ENCODE assay signal across 9 mouse cellular contexts in genomic region chr6:125110927-125111326, GRCm38 (mm10). TPM values are rescaled to one million over a fixed set of nuclear protein-coding genes. Genes with fewer than 3 reads are reported as not detected.
DNase-seq lines count a peak whose midpoint lies in the region; ATAC-seq and TF ChIP-seq lines count a peak whose summit lies in the region.
"Had no signal": no experiment of that assay in that cellular context is flagged by ENCODE, and none has a peak within 500 bp of the region (broad histone marks: within the 10 kb centered on the region; RNA-seq: fewer than 3 reads in every experiment).

No protein-coding gene starts in this region.

- H3K9ac ChIP-seq in liver, adult 2 months (ENCODE audit: low read depth, low read length) = no peak overlapping the region
- H3K9ac ChIP-seq in liver, embryonic 11.5 days (ENCODE audit: low read depth, low read length) = no peak overlapping the region
- no peak overlapping the region for H3K9ac ChIP-seq in stomach, postnatal 0 days (ENCODE audit: low read length)
- H3K9ac ChIP-seq: heart, embryonic 15.5 days had no signal

- peak; percentile 48 for TF ChIP-seq CTCF in gastrocnemius, adult 2 months (IDR thresholded peaks at IDR 0.05)
- peak; percentile 57; the same call in 1 of the 2 replicates for TF ChIP-seq CTCF in liver, adult 2 months (IDR thresholded peaks at IDR 0.05; ENCODE audit: low read depth, low read length)
- peak; percentile 37; the same call in 1 of the 2 replicates for TF ChIP-seq CTCF in bone marrow macrophage, adult 2 months (IDR thresholded peaks at IDR 0.05; ENCODE audit: low read depth, low read length)
- peak; percentile 68 for TF ChIP-seq CTCF in stomach, postnatal 0 days (IDR thresholded peaks at IDR 0.05; ENCODE audit: low read depth)

- H3K79me2 ChIP-seq in liver, adult 2 months (ENCODE audit: control insufficient read depth, insufficient read depth, low read length) = no peaks in the 10 kb centered on the region

- H3K9me3 ChIP-seq in liver, embryonic 11.5 days (ENCODE audit: control insufficient read depth, low read length) = no peaks in the 10 kb centered on the region
- no peaks in the 10 kb centered on the region for H3K9me3 ChIP-seq in stomach, postnatal 0 days (ENCODE audit: control insufficient read depth, low read length)
- H3K9me3 ChIP-seq: heart, embryonic 15.5 days had no signal

- H3K27ac ChIP-seq in gastrocnemius, adult 2 months = no peak overlapping the region
- H3K27ac ChIP-seq in liver, adult 2 months (replicated peaks; ENCODE audit: insufficient read depth, low read depth, low read length) = no peak overlapping the region
- H3K27ac ChIP-seq in liver, embryonic 11.5 days (ENCODE audit: low read depth, low read length) = no peak overlapping the region
- no peak overlapping the region for H3K27ac ChIP-seq in bone marrow macrophage, adult 2 months (ENCODE audit: insufficient read depth, low read depth, low read length)
- no peak overlapping the region for H3K27ac ChIP-seq in stomach, postnatal 0 days (replicated peaks)
- H3K27ac ChIP-seq: heart, embryonic 15.5 days had no signal

- no peaks in the 10 kb centered on the region for H3K27me3 ChIP-seq in liver, adult 2 months (ENCODE audit: control insufficient read depth, insufficient read depth, low read length)
- no peaks in the 10 kb centered on the region for H3K27me3 ChIP-seq in liver, embryonic 11.5 days (replicated peaks; ENCODE audit: control insufficient read depth, insufficient read depth, low read length)
- H3K27me3 ChIP-seq in stomach, postnatal 0 days (ENCODE audit: control insufficient read depth, insufficient read depth, low read length) = no peaks in the 10 kb centered on the region
- H3K27me3 ChIP-seq: heart, embryonic 15.5 days had no signal

- TF ChIP-seq POLR2A in liver, adult 2 months (IDR thresholded peaks at IDR 0.05; ENCODE audit: extremely low read depth, insufficient read depth, low read length) = no peak
- no peak for TF ChIP-seq POLR2A in bone marrow macrophage, adult 2 months (IDR thresholded peaks at IDR 0.05; ENCODE audit: borderline replicate concordance, low read depth, low read length)

- H3K4me3 ChIP-seq in gastrocnemius, adult 2 months = no peak overlapping the region
- H3K4me3 ChIP-seq in liver, adult 2 months (ENCODE audit: insufficient read depth, low read depth, low read length) = no peak overlapping the region
- no peak overlapping the region for H3K4me3 ChIP-seq in liver, embryonic 11.5 days (ENCODE audit: low read depth, low read length)
- no peak overlapping the region for H3K4me3 ChIP-seq in bone marrow macrophage, adult 2 months (ENCODE audit: insufficient read depth, low read length)
- no peak overlapping the region for H3K4me3 ChIP-seq in stomach, postnatal 0 days (ENCODE audit: low read depth, low read length)
- H3K4me3 ChIP-seq: heart, embryonic 15.5 days had no signal

- 90% methylated on average over 7 of the region's 7 CpGs for WGBS in liver, adult 2 months
- WGBS in liver, embryonic 11.5 days = 92% methylated on average over 7 of the region's 7 CpGs
- WGBS in stomach, postnatal 0 days = 85% methylated on average over 7 of the region's 7 CpGs

- no peaks in the 10 kb centered on the region for H3K4me1 ChIP-seq in liver, adult 2 months (ENCODE audit: control insufficient read depth, insufficient read depth, low read length)
- H3K4me1 ChIP-seq in liver, embryonic 11.5 days (replicated peaks; ENCODE audit: control insufficient read depth, insufficient read depth, low read length) = no peaks in the 10 kb centered on the region
- H3K4me1 ChIP-seq in bone marrow macrophage, adult 2 months (ENCODE audit: control insufficient read depth, insufficient read depth, low read length) = no peaks in the 10 kb centered on the region
- no peaks in the 10 kb centered on the region for H3K4me1 ChIP-seq in stomach, postnatal 0 days (replicated peaks; ENCODE audit: control insufficient read depth, insufficient read depth)
- H3K4me1 ChIP-seq: heart, embryonic 15.5 days had no signal

- DNase-seq in gastrocnemius, adult 2 months = peak; percentile 41
- no peak for DNase-seq in gastrocnemius, postnatal 4 days (ENCODE audit: low spot score in 2 of 2)
- DNase-seq in liver, adult 2 months (ENCODE audit: extremely low read depth, low read depth, low spot score) = peak; percentile 49
- no peak for DNase-seq in liver, embryonic 11.5 days (ENCODE audit: low spot score)
- DNase-seq in heart, postnatal 4 days = peak; percentile 60
- DNase-seq in stomach, postnatal 0 days (ENCODE audit: low spot score) = peak; percentile 56
- no peak for DNase-seq in gastrocnemius, adult 8-10 months (ENCODE audit: low spot score in 2 of 2)

- intact Hi-C loops in gastrocnemius, adult 2 months (cut with DNase I) = no loop called here

- no peak for ATAC-seq in liver, embryonic 11.5 days (replicated peaks; ENCODE audit: low FRiP score)
- ATAC-seq in stomach, postnatal 0 days (ENCODE audit: low FRiP score, low TSS enrichment) = peak; percentile 50; the same call in 1 of the 2 replicates

- H3K4me2 ChIP-seq in liver, embryonic 11.5 days = no peak overlapping the region
- H3K4me2 ChIP-seq in stomach, postnatal 0 days (replicated peaks; ENCODE audit: low read depth) = no peak overlapping the region
- H3K4me2 ChIP-seq: heart, embryonic 15.5 days had no signal

- no peak for TF ChIP-seq EP300 in stomach, postnatal 0 days (optimal IDR thresholded peaks at IDR 0.05)

- H3K36me3 ChIP-seq in liver, adult 2 months (ENCODE audit: control insufficient read depth, insufficient read depth, low read length) = peaks cover 93% of the 10 kb centered on the region
- H3K36me3 ChIP-seq in liver, embryonic 11.5 days (ENCODE audit: control insufficient read depth, insufficient read depth, low read length) = peaks cover 88% of the 10 kb centered on the region
- H3K36me3 ChIP-seq in stomach, postnatal 0 days (ENCODE audit: control insufficient read depth, insufficient read depth, low read length) = peaks cover 66% of the 10 kb centered on the region

RNA-seq across cellular contexts. Expression of gene Chd4, which starts 15.1 kb away (rescaled TPM):
- 10 to 100 TPM; 68.8 to 71.2 TPM for total RNA-seq in gastrocnemius, adult 2 months (2021)
- 100 to 1,000 TPM; 160 to 164 TPM for total RNA-seq in gastrocnemius, postnatal 4 days (2021)
- 30.0 and 30.5 TPM in 2 replicates for total RNA-seq in liver, adult 2 months (2014; rRNA removed)
- 14.0 and 14.4 TPM in 2 replicates for polyA plus RNA-seq in liver, adult 2 months (2012; rRNA removed)
- polyA plus RNA-seq in liver, embryonic 11.5 days (2014; fragmentation: Nextera tagmentation; extraction: Ambion mirVana) = 62.5 and 71.6 TPM in 2 replicates
- polyA plus RNA-seq in bone marrow macrophage, adult 2 months (2012; ENCODE audit: insufficient read depth, insufficient read length, missing spikeins) = 122 and 144 TPM in 2 replicates
- total RNA-seq in heart, postnatal 4 days (2021) = 100 to 1,000 TPM; 202 to 210 TPM
- 28.1 and 36.6 TPM in 2 replicates for polyA plus RNA-seq in stomach, postnatal 0 days (2015; fragmentation: Nextera tagmentation; extraction: Ambion mirVana)
- total RNA-seq in gastrocnemius, adult 8-10 months (2022) = 10 to 100 TPM; 72.6 to 77.3 (median 74.3) TPM

RNA-seq across cellular contexts. Expression of gene Nop2, which starts 20.8 kb away (rescaled TPM):
- 10 to 100 TPM; 17.9 to 18.1 TPM for total RNA-seq in gastrocnemius, adult 2 months (2021)
- 10 to 100 TPM; 26.7 to 28.5 TPM for total RNA-seq in gastrocnemius, postnatal 4 days (2021)
- total RNA-seq in liver, adult 2 months (2014; rRNA removed) = 8.2 and 9.7 TPM in 2 replicates
- 7.7 and 11.0 TPM in 2 replicates for polyA plus RNA-seq in liver, adult 2 months (2012; rRNA removed)
- polyA plus RNA-seq in liver, embryonic 11.5 days (2014; fragmentation: Nextera tagmentation; extraction: Ambion mirVana) = 114 and 125 TPM in 2 replicates
- polyA plus RNA-seq in bone marrow macrophage, adult 2 months (2012; ENCODE audit: insufficient read depth, insufficient read length, missing spikeins) = 10.7 and 11.4 TPM in 2 replicates
- 10 to 100 TPM; 24.4 to 25.3 TPM for total RNA-seq in heart, postnatal 4 days (2021)
- polyA plus RNA-seq in stomach, postnatal 0 days (2015; fragmentation: Nextera tagmentation; extraction: Ambion mirVana) = 25.0 and 26.6 TPM in 2 replicates
- total RNA-seq in gastrocnemius, adult 8-10 months (2022) = 10 to 100 TPM; 16.3 to 21.1 (median 19.0) TPM

RNA-seq across cellular contexts. Expression of gene Iffo1, which starts 34.1 kb away (rescaled TPM):
- total RNA-seq in gastrocnemius, adult 2 months (2021) = 1 to 10 TPM; 7.8 to 9.4 TPM
- total RNA-seq in gastrocnemius, postnatal 4 days (2021) = 100 to 1,000 TPM in 1 of 2 experiments, 10 to 100 TPM in 1; 90.6 to 108 TPM
- 2.5 and 2.6 TPM in 2 replicates for total RNA-seq in liver, adult 2 months (2014; rRNA removed)
- 7.5 and 9.9 TPM in 2 replicates for polyA plus RNA-seq in liver, adult 2 months (2012; rRNA removed)
- 7.7 and 9.9 TPM in 2 replicates for polyA plus RNA-seq in liver, embryonic 11.5 days (2014; fragmentation: Nextera tagmentation; extraction: Ambion mirVana)
- 51.8 and 57.0 TPM in 2 replicates for polyA plus RNA-seq in bone marrow macrophage, adult 2 months (2012; ENCODE audit: insufficient read depth, insufficient read length, missing spikeins)
- 10 to 100 TPM; 18.0 to 18.6 TPM for total RNA-seq in heart, postnatal 4 days (2021)
- 4.4 and 5.7 TPM in 2 replicates for polyA plus RNA-seq in stomach, postnatal 0 days (2015; fragmentation: Nextera tagmentation; extraction: Ambion mirVana)
- total RNA-seq in gastrocnemius, adult 8-10 months (2022) = 1 to 10 TPM; 6.6 to 8.9 (median 7.5) TPM

RNA-seq across cellular contexts. Expression of gene Lpar5, which starts 43.2 kb away (rescaled TPM):
- not detected for total RNA-seq in gastrocnemius, adult 2 months (2021)
- total RNA-seq in gastrocnemius, postnatal 4 days (2021) = under 1 TPM; 0.20 to 0.31 TPM
- 0.27 TPM in 1 of 2 replicates, not detected in the other for total RNA-seq in liver, adult 2 months (2014; rRNA removed)
- polyA plus RNA-seq in liver, adult 2 months (2012; rRNA removed) = 0.42 and 1.2 TPM in 2 replicates
- 2.6 and 3.2 TPM in 2 replicates for polyA plus RNA-seq in liver, embryonic 11.5 days (2014; fragmentation: Nextera tagmentation; extraction: Ambion mirVana)
- polyA plus RNA-seq in bone marrow macrophage, adult 2 months (2012; ENCODE audit: insufficient read depth, insufficient read length, missing spikeins) = 33.2 and 43.3 TPM in 2 replicates
- not detected for total RNA-seq in heart, postnatal 4 days (2021)
- 6.4 and 7.0 TPM in 2 replicates for polyA plus RNA-seq in stomach, postnatal 0 days (2015; fragmentation: Nextera tagmentation; extraction: Ambion mirVana)
- total RNA-seq in gastrocnemius, adult 8-10 months (2022) = under 1 TPM in 1 of 4 experiments, not detected in 3; 0.20 TPM

RNA-seq across cellular contexts. Expression of gene Gapdh, which starts 55.3 kb away (rescaled TPM):
- total RNA-seq in gastrocnemius, adult 2 months (2021) = over 10,000 TPM in 1 of 2 experiments, 1,000 to 10,000 TPM in 1; 9,742 to 11,894 TPM
- total RNA-seq in gastrocnemius, postnatal 4 days (2021) = 1,000 to 10,000 TPM; 5,945 to 6,079 TPM
- total RNA-seq in liver, adult 2 months (2014; rRNA removed) = 1,072 and 1,474 TPM in 2 replicates
- polyA plus RNA-seq in liver, adult 2 months (2012; rRNA removed) = 2,601 and 2,951 TPM in 2 replicates
- 2,450 and 2,526 TPM in 2 replicates for polyA plus RNA-seq in liver, embryonic 11.5 days (2014; fragmentation: Nextera tagmentation; extraction: Ambion mirVana)
- 229 and 264 TPM in 2 replicates for polyA plus RNA-seq in bone marrow macrophage, adult 2 months (2012; ENCODE audit: insufficient read depth, insufficient read length, missing spikeins)
- 1,000 to 10,000 TPM; 3,371 to 3,611 TPM for total RNA-seq in heart, postnatal 4 days (2021)
- polyA plus RNA-seq in stomach, postnatal 0 days (2015; fragmentation: Nextera tagmentation; extraction: Ambion mirVana) = 920 and 1,103 TPM in 2 replicates
- total RNA-seq in gastrocnemius, adult 8-10 months (2022) = over 10,000 TPM; 10,104 to 14,130 (median 11,228) TPM

Comparison
In these comparisons a context has a peak if more than half of its experiments do, and no peak if none do; other contexts are left out.
1. DNase-seq: peak in gastrocnemius, adult 2 months (single experiment), liver, adult 2 months (single experiment), heart, postnatal 4 days (single experiment) and stomach, postnatal 0 days (single experiment); none in gastrocnemius, postnatal 4 days (0 of 2), liver, embryonic 11.5 days (single experiment) and gastrocnemius, adult 8-10 months (0 of 2).
2. RNA of gene Iffo1, which starts 34.1 kb away (total RNA-seq): 90.6 to 108 TPM in gastrocnemius, postnatal 4 days; 18.0 to 18.6 TPM in heart, postnatal 4 days, 7.8 to 9.4 TPM in gastrocnemius, adult 2 months, 6.6 to 8.9 TPM in gastrocnemius, adult 8-10 months and 2.5 to 2.6 TPM in liver, adult 2 months; every median in the first group is over 4 times any median in the second.
3. Peak in every context shown above with its lines, with median percentiles within 50 percentile points of each other: CTCF ChIP-seq.